Mouse (Mus musculus) spleen, adult 2 months (tissue): ENCODE data around the gene Lpcat3. TPM values are rescaled to one million over a fixed set of nuclear protein-coding genes. Genes with fewer than 3 reads are reported as not detected.
"Not testable (repeated sequence)": the region's sequence is repeated elsewhere in the genome, so short reads cannot be mapped to it uniquely, and the experiment has no call there.

Source experiments
- DNase-seq, 2 experiments: peaks; one replicate each; pipeline versions ENCODE4 v3.0.0 to v3.0.0-alpha.2; 2012 to 2021; ENCODE audit warnings: low spot score in 2 of 2, low read depth in 1 of 2
- H3K27ac ChIP-seq: fragments of 200-500 bp; 2 replicates; pipeline ENCODE4 v1.5.1; 2012; ENCODE audit warnings: low read length, inconsistent platforms; ENCODE audit not compliant: insufficient read depth
- H3K27me3 ChIP-seq: fragments of 200-500 bp; 2 replicates; pipeline ENCODE4 v1.6.1; 2012; ENCODE audit warnings: mild to moderate bottlenecking, moderate library complexity, low read length, inconsistent platforms; ENCODE audit not compliant: control insufficient read depth, insufficient read depth
- H3K36me3 ChIP-seq: fragments of 200-500 bp; 2 replicates; pipeline ENCODE4 v1.6.1; 2012; ENCODE audit warnings: mild to moderate bottlenecking, low read length, inconsistent platforms; ENCODE audit not compliant: control insufficient read depth, insufficient read depth
- H3K4me1 ChIP-seq: fragments of 200-500 bp; 2 replicates; pipeline ENCODE4 v1.6.1; 2011; ENCODE audit warnings: inconsistent platforms; ENCODE audit not compliant: control insufficient read depth, insufficient read depth, insufficient read length
- H3K4me3 ChIP-seq: fragments of 200-500 bp; 2 replicates; pipeline ENCODE4 v1.5.1; 2011; ENCODE audit warnings: mild to moderate bottlenecking, inconsistent platforms; ENCODE audit not compliant: insufficient read depth, insufficient read length; ENCODE audit errors: extremely low read depth
- CTCF ChIP-seq: fragments of 200-500 bp; IDR thresholded peaks from 2 replicates; pipeline ENCODE4 v1.5.1; 2011; ENCODE audit warnings: mild to moderate bottlenecking, inconsistent platforms; ENCODE audit not compliant: insufficient read depth, insufficient read length, insufficient replicate concordance; ENCODE audit errors: extremely low read depth
- POLR2A ChIP-seq: fragments of 200-500 bp; IDR thresholded peaks from 2 replicates; pipeline ENCODE4 v1.6.1; 2011; ENCODE audit warnings: low read depth, low read length, inconsistent platforms
- WGBS: fragments of 180-500 bp; shearing (Covaris S2); methylation state at CpG from one replicate; pipeline ENCODE4 v1.1.7; 2018; 5-methylcytosine and 5-hydroxymethylcytosine counted together
- polyA plus RNA-seq: library from polyadenylated mRNA; depleted of rRNA; stranded (reverse); fragments of >200 nt; gene quantifications from 2 replicates; pipeline ENCODE4 v1.2.3, GENCODE M21; 2012; rRNA removed

Gene Lpcat3
- polyA plus RNA-seq, result 65.1 and 70.0 TPM in 2 replicates

DNA sequence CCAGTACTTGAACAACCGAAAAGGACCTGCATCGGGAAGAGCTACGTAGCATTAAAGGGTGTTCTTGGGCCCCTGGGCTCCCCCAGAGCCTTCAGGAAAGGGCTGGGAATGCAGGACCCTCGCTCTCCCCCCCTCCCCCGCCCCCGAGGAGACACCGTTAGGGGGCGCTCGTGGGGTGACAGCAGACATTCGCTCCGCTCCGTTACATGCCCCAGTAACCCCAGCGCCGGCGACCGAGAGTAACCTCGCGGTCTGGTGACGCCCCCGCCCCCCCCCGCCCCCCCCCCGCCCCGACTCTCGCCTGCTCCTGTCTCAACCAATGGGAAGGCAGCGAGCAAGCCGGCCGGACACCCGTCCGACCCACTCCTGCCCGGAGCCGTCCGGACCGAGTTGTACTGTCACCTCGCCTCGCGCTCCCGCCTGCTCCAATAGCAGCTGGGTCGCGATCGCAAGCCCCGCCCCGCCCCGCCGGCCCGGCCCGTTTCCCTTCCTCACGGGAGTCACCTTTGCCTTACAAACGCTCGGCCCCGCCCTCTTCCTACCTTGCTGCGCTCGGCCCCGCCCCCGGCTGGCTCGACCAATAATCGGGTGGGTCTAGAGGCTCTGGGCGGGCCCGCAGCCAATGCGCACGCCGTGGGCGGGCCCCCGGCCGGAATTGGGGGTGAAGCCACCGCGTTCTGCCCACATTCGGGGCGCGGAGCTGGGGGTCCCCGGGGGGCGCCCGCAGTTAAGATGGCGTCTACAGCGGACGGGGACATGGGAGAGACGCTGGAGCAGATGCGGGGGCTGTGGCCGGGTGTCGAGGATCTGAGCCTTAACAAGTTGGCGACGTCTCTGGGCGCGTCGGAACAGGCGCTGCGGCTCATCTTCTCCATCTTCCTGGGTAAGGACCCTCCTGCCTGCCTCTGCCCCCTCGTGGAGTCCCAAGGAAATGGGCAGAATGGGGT, at the start of gene Lpcat3:
TSS of gene Lpcat3 (plus strand) at position 551 of the 947 bp plus-strand sequence.
- peak; percentile 28 for TF ChIP-seq POLR2A
- peak; percentile 77 for TF ChIP-seq CTCF
- H3K4me3 ChIP-seq, result peak within 1 kb of the TSS; percentile 94
- H3K4me1 ChIP-seq, result peaks cover 2% of the 10 kb centered on the region
- no peaks in the 10 kb centered on the region for H3K36me3 ChIP-seq
- 1% methylated on average over 84 of the region's 87 CpGs for WGBS
- H3K27ac ChIP-seq, result peak within 1 kb of the TSS; percentile 79
- H3K27me3 ChIP-seq, result no peaks in the 10 kb centered on the region
- DNase-seq, result peak; percentile 96 to 100

DNA sequence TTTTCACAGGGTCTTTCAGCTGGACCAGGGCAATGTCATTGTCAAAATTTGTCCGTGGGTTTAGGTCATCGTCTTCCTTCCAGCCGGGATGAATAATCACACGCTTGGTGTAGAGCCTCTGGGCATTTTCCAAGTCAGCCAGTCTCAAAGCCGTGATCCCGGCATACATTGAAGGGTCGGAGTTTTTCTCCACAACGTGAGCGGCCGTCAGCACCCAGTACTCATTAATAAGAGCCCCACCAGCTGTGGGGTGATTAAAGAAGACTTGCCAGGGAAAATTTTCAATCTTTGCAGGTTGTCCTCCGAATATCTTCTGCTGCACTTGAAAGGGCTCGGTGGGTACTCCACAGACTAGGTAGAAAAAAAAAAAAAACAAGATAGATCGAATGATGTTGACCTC, 37.2 kb upstream of the Lpcat3 start:
- DNase-seq, result no peak
- H3K27ac ChIP-seq, result no peak overlapping the region
- no peaks in the 10 kb centered on the region for H3K36me3 ChIP-seq
- TF ChIP-seq POLR2A (no peak), CTCF (no peak)
- no peaks in the 10 kb centered on the region for H3K27me3 ChIP-seq
- H3K4me1 ChIP-seq, result no peaks in the 10 kb centered on the region
- H3K4me3 ChIP-seq, result no peak overlapping the region
- 87% methylated on average over 13 of the region's 13 CpGs for WGBS

DNA sequence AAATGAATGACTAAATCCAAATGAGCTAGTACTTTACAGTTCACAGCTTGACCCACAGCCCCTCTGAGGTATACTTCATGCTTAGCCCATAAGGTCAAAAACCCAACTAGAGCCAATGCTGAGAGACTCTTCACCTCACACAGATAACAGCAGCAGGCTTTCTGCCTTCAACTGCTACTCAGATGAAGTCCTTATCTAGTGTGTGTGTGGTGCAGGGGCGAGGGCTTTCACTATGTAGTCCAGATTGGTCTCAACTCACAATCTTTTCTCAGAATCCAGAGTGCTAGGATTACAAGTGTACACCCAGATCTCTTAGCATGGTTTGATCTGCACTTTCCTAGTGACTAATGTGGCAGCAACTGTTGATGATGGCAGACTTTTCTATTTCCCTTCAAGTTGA, 36.6 kb upstream of the Lpcat3 start:
- H3K27ac ChIP-seq, H3K27me3 ChIP-seq, H3K4me3 ChIP-seq, DNase-seq, H3K36me3 ChIP-seq, H3K4me1 ChIP-seq: not testable (repeated sequence)
- WGBS, result 36% methylated on average over 1 of the region's 1 CpGs

DNA sequence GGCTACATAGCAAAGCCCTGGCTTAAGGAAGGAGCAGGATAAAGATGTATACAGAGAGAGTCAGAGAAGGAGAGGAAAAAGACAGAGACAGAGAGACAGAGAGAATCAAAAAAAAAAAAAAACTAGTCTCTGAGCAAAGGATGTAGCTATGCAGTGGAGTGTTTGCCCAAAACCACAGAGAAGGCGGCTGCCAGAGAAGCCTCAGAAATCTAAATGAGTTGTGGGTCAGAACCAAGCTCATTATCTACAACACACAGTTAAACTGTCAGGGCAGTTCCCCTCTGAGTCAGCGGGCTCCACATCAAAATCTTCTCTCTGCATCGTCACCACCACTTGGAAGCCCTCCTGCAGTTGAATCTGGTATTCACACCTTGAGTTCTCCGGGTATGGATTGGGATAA, 32.1 kb upstream of the Lpcat3 start:
- Histone ChIP-seq H3K4me3 (no peak overlapping the region), H3K27me3 (no peaks in the 10 kb centered on the region), H3K36me3 (no peaks in the 10 kb centered on the region), H3K4me1 (no peaks in the 10 kb centered on the region), H3K27ac (no peak overlapping the region)
- no peak for DNase-seq
- WGBS, result 61% methylated on average over 4 of the region's 4 CpGs
- TF ChIP-seq CTCF (no peak), POLR2A (no peak)

DNA sequence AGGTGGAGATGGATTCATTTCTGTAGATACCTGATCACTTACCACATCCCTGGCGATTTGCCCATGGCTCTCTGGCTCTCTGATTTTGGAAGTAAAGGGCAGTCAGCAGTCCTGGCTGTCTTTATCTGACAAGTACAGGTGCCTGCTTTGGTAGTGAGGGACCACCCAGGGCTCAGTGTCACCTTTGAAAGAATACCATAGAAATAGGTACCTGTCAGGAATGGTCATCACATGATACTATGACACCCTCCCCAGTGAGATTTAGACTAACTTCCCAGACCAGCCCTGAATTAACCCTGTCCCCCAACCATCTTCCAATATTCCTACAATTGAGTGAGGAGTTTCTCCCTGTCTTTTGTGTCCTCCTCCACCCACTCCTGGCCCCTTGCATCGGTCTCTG, 26.8 kb upstream of the Lpcat3 start, which contains the start of gene C1s2:
TSS of gene C1s2 (minus strand) at position 101 of the 400 bp plus-strand sequence.
- WGBS, result 96% methylated on average over 2 of the region's 2 CpGs
- not testable (repeated sequence) for H3K4me3 ChIP-seq, H3K27me3 ChIP-seq, DNase-seq, H3K4me1 ChIP-seq, H3K36me3 ChIP-seq, H3K27ac ChIP-seq

DNA sequence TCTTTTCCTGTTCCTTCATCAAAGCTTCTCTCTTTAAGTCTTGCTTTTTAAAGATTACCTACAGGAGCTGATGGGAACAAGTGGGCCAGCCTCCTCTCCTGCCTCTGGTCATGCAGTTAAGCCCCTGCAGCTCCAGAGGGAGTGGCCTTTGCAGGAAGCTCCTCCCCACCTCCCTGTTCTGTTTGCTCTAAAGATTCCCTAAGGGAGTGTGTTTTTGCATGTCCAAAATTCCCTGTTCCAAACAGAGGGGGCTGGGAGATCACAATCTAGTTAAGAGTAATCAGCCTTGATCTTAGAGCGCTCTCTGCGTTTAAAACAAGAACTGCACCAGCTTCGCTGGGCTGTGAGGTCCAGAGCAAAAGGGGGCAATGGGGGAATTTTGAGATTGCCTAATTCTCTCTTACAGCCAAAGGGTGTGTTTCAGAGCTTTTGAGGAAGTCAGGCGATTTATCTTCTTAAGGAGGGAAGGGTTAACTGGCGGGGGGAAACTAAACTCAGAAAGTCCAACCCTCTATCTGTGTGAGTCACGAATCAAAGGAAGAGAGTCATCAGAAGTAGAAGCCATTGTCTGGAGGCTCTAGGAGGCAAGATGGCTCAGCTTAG, 25.9 kb upstream of the Lpcat3 start:
- WGBS, result 19% methylated on average over 6 of the region's 6 CpGs
- not testable (repeated sequence) for DNase-seq, H3K4me1 ChIP-seq, H3K36me3 ChIP-seq, H3K4me3 ChIP-seq, H3K27me3 ChIP-seq, H3K27ac ChIP-seq

DNA sequence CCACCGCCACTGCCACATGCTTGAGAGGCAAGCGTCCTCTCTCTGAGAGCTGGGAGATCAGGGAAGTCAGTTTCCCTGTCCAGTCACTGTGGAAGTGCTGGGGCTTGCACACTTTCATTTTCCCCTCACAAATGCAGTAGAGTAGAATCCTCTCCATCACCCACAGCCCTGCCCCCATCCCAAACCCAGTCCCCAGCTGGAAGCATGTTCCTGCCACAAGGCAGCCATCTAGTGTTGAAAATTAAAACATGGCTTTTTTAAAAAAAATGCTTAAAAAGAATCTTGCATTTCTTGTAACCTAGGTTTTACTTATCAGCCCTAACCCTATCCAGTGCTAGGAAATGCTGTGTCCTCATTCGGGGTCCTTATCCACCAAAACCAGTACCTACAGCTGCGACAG, 22.8 kb upstream of the Lpcat3 start:
- TF ChIP-seq POLR2A, result no peak
- no peak for TF ChIP-seq CTCF
- H3K36me3 ChIP-seq, result no peaks in the 10 kb centered on the region
- DNase-seq, result no peak
- H3K4me1 ChIP-seq, result no peaks in the 10 kb centered on the region
- no peak overlapping the region for H3K27ac ChIP-seq
- H3K4me3 ChIP-seq, result no peak overlapping the region
- WGBS, result 70% methylated on average over 3 of the region's 4 CpGs
- no peaks in the 10 kb centered on the region for H3K27me3 ChIP-seq
